Mouse (Mus musculus) liver, embryonic 12.5 days (tissue): Measurements from ENCODE around the gene Slc25a39. TPM values are rescaled to one million over a fixed set of nuclear protein-coding genes. Genes with fewer than 3 reads are reported as not detected.
"Not testable (repeated sequence)": the region's sequence is repeated elsewhere in the genome, so short reads cannot be mapped to it uniquely, and the experiment has no call there.

Experiments used
- ATAC-seq: fragments of 200-750 bp; cut with Nextera tagmentation; 2 replicates; pipeline ENCODE4 v1.8.0; 2017; ENCODE audit warnings: moderate number of reproducible peaks, mild to moderate bottlenecking, moderate library complexity
- H3K27ac ChIP-seq: fragments of 300-500 bp; sonication (generic); 2 replicates; pipeline ENCODE4 v1.5.1; 2016; ENCODE audit warnings: mild to moderate bottlenecking
- H3K27me3 ChIP-seq: fragments of 300-500 bp; sonication (generic); replicated peaks from 2 replicates; pipeline ENCODE4 v1.6.1; 2016; ENCODE audit warnings: mild to moderate bottlenecking, moderate library complexity
- H3K36me3 ChIP-seq: fragments of 300-500 bp; sonication (generic); 2 replicates; pipeline ENCODE4 v1.6.1; 2016; ENCODE audit warnings: mild to moderate bottlenecking, moderate library complexity
- H3K4me1 ChIP-seq: fragments of 300-500 bp; sonication (generic); 2 replicates; pipeline ENCODE4 v1.6.1; 2016
- H3K4me2 ChIP-seq: fragments of 300-500 bp; sonication (generic); 2 replicates; pipeline ENCODE4 v1.6.1; 2016; ENCODE audit warnings: mild to moderate bottlenecking, moderate library complexity
- H3K4me3 ChIP-seq: fragments of 300-500 bp; sonication (generic); 2 replicates; pipeline ENCODE4 v1.5.1; 2016; ENCODE audit warnings: mild to moderate bottlenecking, moderate library complexity
- H3K9ac ChIP-seq: fragments of 300-500 bp; sonication (generic); 2 replicates; pipeline ENCODE4 v1.6.1; 2016; ENCODE audit warnings: mild to moderate bottlenecking, moderate library complexity
- H3K9me3 ChIP-seq: fragments of 300-500 bp; sonication (generic); replicated peaks from 2 replicates; pipeline ENCODE4 v1.6.1; 2016; ENCODE audit warnings: mild to moderate bottlenecking, moderate library complexity
- WGBS: fragments of 180-500 bp; shearing (Covaris S2); methylation state at CpG from one replicate; pipeline ENCODE4 v1.1.7; 2016; ENCODE audit not compliant: insufficient replicate concordance; 5-methylcytosine and 5-hydroxymethylcytosine counted together
- polyA plus RNA-seq: library from polyadenylated mRNA; unstranded; fragments of >200 nt; fragmentation: Nextera tagmentation; extraction: Ambion mirVana; gene quantifications from 2 replicates; pipeline ENCODE4 v1.2.1, GENCODE M21; 2016

Slc25a39 gene
- polyA plus RNA-seq, 1 experiment from 2014 or later = 367 TPM

GRCm38 (mm10) chr11:102373646-102374045 is 34.1 kb downstream of the Slc25a39 start:
- H3K36me3 ChIP-seq = no peaks in the 10 kb centered on the region
- peaks cover 2% of the 10 kb centered on the region; the same call in 1 of the 2 replicates for H3K9me3 ChIP-seq
- ATAC-seq = no peak
- H3K9ac ChIP-seq = peak overlapping the region; percentile 87
- H3K4me1 ChIP-seq = peaks cover 90% of the 10 kb centered on the region
- peak overlapping the region; percentile 42 for H3K4me3 ChIP-seq
- peak overlapping the region; percentile 80 for H3K4me2 ChIP-seq
- H3K27me3 ChIP-seq = peaks cover 33% of the 10 kb centered on the region
- WGBS = 26% methylated on average over 2 of the region's 2 CpGs
- peak overlapping the region; percentile 99 for H3K27ac ChIP-seq

- H3K9ac ChIP-seq = peak overlapping the region; percentile 87
- H3K27ac ChIP-seq = peak overlapping the region; percentile 99
- H3K4me2 ChIP-seq = peak overlapping the region; percentile 80
- H3K36me3 ChIP-seq = no peaks in the 10 kb centered on the region
- peaks cover 96% of the 10 kb centered on the region for H3K4me1 ChIP-seq
- H3K4me3 ChIP-seq = peak overlapping the region; percentile 42
- WGBS = 24% methylated on average over 14 of the region's 14 CpGs
- H3K27me3 ChIP-seq = peaks cover 34% of the 10 kb centered on the region
- H3K9me3 ChIP-seq = no peaks in the 10 kb centered on the region
- ATAC-seq = peak; percentile 56
Observed at GRCm38 (mm10) chr11:102372936-102373335, 34.8 kb downstream of the Slc25a39 start.

GRCm38 (mm10) chr11:102371926-102372685 is 35.6 kb downstream of the Slc25a39 start:
- peaks cover 96% of the 10 kb centered on the region for H3K4me1 ChIP-seq
- peak overlapping the region; percentile 42 for H3K4me3 ChIP-seq
- H3K4me2 ChIP-seq = peak overlapping the region; percentile 80
- H3K36me3 ChIP-seq = no peaks in the 10 kb centered on the region
- H3K9ac ChIP-seq = peak overlapping the region; percentile 87
- peaks cover 34% of the 10 kb centered on the region for H3K27me3 ChIP-seq
- H3K27ac ChIP-seq = peak overlapping the region; percentile 99
- H3K9me3 ChIP-seq = no peaks in the 10 kb centered on the region
- 74% methylated on average over 12 of the region's 12 CpGs for WGBS
- ATAC-seq = no peak

GRCm38 (mm10) chr11:102370285-102370684 is 37.5 kb downstream of the Slc25a39 start:
- 43% methylated on average over 7 of the region's 7 CpGs for WGBS
- Histone ChIP-seq H3K9me3 (no peaks in the 10 kb centered on the region), H3K27ac (peak overlapping the region; percentile 79), H3K4me3 (no peak overlapping the region), H3K27me3 (peaks cover 34% of the 10 kb centered on the region), H3K9ac (peak overlapping the region; percentile 61), H3K4me1 (peaks cover 97% of the 10 kb centered on the region), H3K4me2 (no peak overlapping the region), H3K36me3 (no peaks in the 10 kb centered on the region)
- ATAC-seq = no peak

- Histone ChIP-seq H3K36me3 (peaks cover 3% of the 10 kb centered on the region; the same call in 1 of the 2 replicates), H3K9ac (peak overlapping the region; percentile 61), H3K27me3 (peaks cover 34% of the 10 kb centered on the region), H3K4me3 (no peak overlapping the region), H3K9me3 (no peaks in the 10 kb centered on the region), H3K4me1 (peaks cover 92% of the 10 kb centered on the region), H3K4me2 (peak overlapping the region; percentile 34), H3K27ac (peak overlapping the region; percentile 79)
- ATAC-seq = no peak
- 67% methylated on average over 4 of the region's 4 CpGs for WGBS
Observed at GRCm38 (mm10) chr11:102369263-102369662, 38.5 kb downstream of the Slc25a39 start.

GRCm38 (mm10) chr11:102368347-102368746 is 39.4 kb downstream of the Slc25a39 start:
- H3K27me3 ChIP-seq = peaks cover 28% of the 10 kb centered on the region
- H3K4me3 ChIP-seq = no peak overlapping the region
- no peak for ATAC-seq
- H3K9me3 ChIP-seq = no peaks in the 10 kb centered on the region
- peak overlapping the region; percentile 34 for H3K4me2 ChIP-seq
- H3K4me1 ChIP-seq = peaks cover 83% of the 10 kb centered on the region
- WGBS = 23% methylated on average over 5 of the region's 5 CpGs
- H3K27ac ChIP-seq = peak overlapping the region; percentile 79
- peaks cover 7% of the 10 kb centered on the region; the same call in 1 of the 2 replicates for H3K36me3 ChIP-seq
- H3K9ac ChIP-seq = peak overlapping the region; percentile 61

GRCm38 (mm10) chr11:102367504-102368280 is 40.1 kb downstream of the Slc25a39 start:
- H3K4me3 ChIP-seq = no peak overlapping the region
- peak overlapping the region; percentile 79 for H3K27ac ChIP-seq
- H3K4me2 ChIP-seq = peak overlapping the region; percentile 34
- H3K9me3 ChIP-seq = no peaks in the 10 kb centered on the region
- peaks cover 21% of the 10 kb centered on the region for H3K27me3 ChIP-seq
- ATAC-seq = no peak
- H3K4me1 ChIP-seq = peaks cover 80% of the 10 kb centered on the region
- H3K36me3 ChIP-seq = peaks cover 13% of the 10 kb centered on the region
- peak overlapping the region; percentile 61 for H3K9ac ChIP-seq
- 65% methylated on average over 9 of the region's 9 CpGs for WGBS

- Histone ChIP-seq H3K36me3 (peaks cover 29% of the 10 kb centered on the region), H3K4me1 (peaks cover 80% of the 10 kb centered on the region), H3K27me3 (peaks cover 27% of the 10 kb centered on the region), H3K9ac (peak within 1 kb of the TSS; percentile 98), H3K4me2 (peak within 1 kb of the TSS; percentile 75), H3K4me3 (peak within 1 kb of the TSS; percentile 83), H3K27ac (peak within 1 kb of the TSS; percentile 98)
- ATAC-seq, H3K9me3 ChIP-seq: not testable (repeated sequence)
- WGBS = 54% methylated on average over 8 of the region's 8 CpGs
Observed at GRCm38 (mm10) chr11:102366103-102366502, 41.6 kb downstream of the Slc25a39 start, which contains the start of gene Slc4a1. Gene Slc4a1 (minus strand): TSS chr11:102366203.

GRCm38 (mm10) chr11:102365699-102366098 is 42.0 kb downstream of the Slc25a39 start:
- peaks cover 27% of the 10 kb centered on the region for H3K27me3 ChIP-seq
- H3K27ac ChIP-seq = peak overlapping the region; percentile 98
- H3K9me3 ChIP-seq = no peaks in the 10 kb centered on the region
- peak; percentile 3 for ATAC-seq
- H3K9ac ChIP-seq = peak overlapping the region; percentile 98
- H3K4me1 ChIP-seq = peaks cover 80% of the 10 kb centered on the region
- peaks cover 33% of the 10 kb centered on the region for H3K36me3 ChIP-seq
- 38% methylated on average over 4 of the region's 4 CpGs for WGBS
- peak overlapping the region; percentile 75 for H3K4me2 ChIP-seq
- peak overlapping the region; percentile 83 for H3K4me3 ChIP-seq

- peak overlapping the region; percentile 83 for H3K4me3 ChIP-seq
- peaks cover 32% of the 10 kb centered on the region for H3K27me3 ChIP-seq
- peak overlapping the region; percentile 98 for H3K27ac ChIP-seq
- H3K4me1 ChIP-seq = peaks cover 80% of the 10 kb centered on the region
- H3K4me2 ChIP-seq = peak overlapping the region; percentile 75
- 28% methylated on average over 14 of the region's 14 CpGs for WGBS
- peak overlapping the region; percentile 98 for H3K9ac ChIP-seq
- no peaks in the 10 kb centered on the region for H3K9me3 ChIP-seq
- peak; percentile 89 for ATAC-seq
- peaks cover 42% of the 10 kb centered on the region for H3K36me3 ChIP-seq
Observed at GRCm38 (mm10) chr11:102364570-102365371, 43.0 kb downstream of the Slc25a39 start.

GRCm38 (mm10) chr11:102363623-102364022 is 44.1 kb downstream of the Slc25a39 start:
- peak; percentile 85 for ATAC-seq
- Histone ChIP-seq H3K36me3 (peaks cover 54% of the 10 kb centered on the region), H3K9me3 (no peaks in the 10 kb centered on the region), H3K27me3 (peaks cover 39% of the 10 kb centered on the region), H3K4me2 (peak overlapping the region; percentile 75), H3K4me1 (peaks cover 80% of the 10 kb centered on the region), H3K9ac (peak overlapping the region; percentile 98), H3K27ac (peak overlapping the region; percentile 98), H3K4me3 (peak overlapping the region; percentile 83)
- 25% methylated on average over 2 of the region's 2 CpGs for WGBS
